Mouse (Mus musculus) adrenal gland, postnatal 14 days (tissue): ENCODE data around the gene Usp3. TPM values are rescaled to one million over a fixed set of nuclear protein-coding genes. Genes with fewer than 3 reads are reported as not detected.

ENCODE experiments used
- DNase-seq: peaks from one replicate; pipeline ENCODE4 v3.0.0; 2021; ENCODE audit warnings: mixed read lengths
- long read RNA-seq, 2 experiments: library from polyadenylated mRNA; stranded (forward); transcript quantifications; one replicate each; pipeline ENCODE4 v2.0.0; 2021
- total RNA-seq: library from RNA; stranded (reverse); gene quantifications from 2 replicates; pipeline ENCODE4 v1.2.3, GENCODE M21; 2021

Usp3 gene
- 40.6 and 46.3 TPM in 2 replicates for total RNA-seq
- long read RNA-seq, experiment 1, full-length matches to known transcripts: 24 of 32 reads
- long read RNA-seq, experiment 1, partial matches to known transcripts: 0 of 32 reads
- long read RNA-seq, experiment 1, other reads (novel, unspliced or antisense): 8 of 32 reads
- long read RNA-seq, experiment 2, full-length matches to known transcripts: 11 of 18 reads
- long read RNA-seq, experiment 2, partial matches to known transcripts: 0 of 18 reads
- long read RNA-seq, experiment 2, other reads (novel, unspliced or antisense): 7 of 18 reads

- peak; percentile 98 for DNase-seq
These were observed at the start of gene Usp3 for GRCm38 (mm10) chr9:66592708-66593612. TSS of gene Usp3 (minus strand) at chr9:66593142.

GRCm38 (mm10) chr9:66640491-66640890, 47.5 kb upstream of the Usp3 start:
- DNase-seq: no peak

- no peak for DNase-seq
These were observed 46.7 kb upstream of the Usp3 start for GRCm38 (mm10) chr9:66639626-66640025.

- no peak for DNase-seq
These were observed 39.5 kb upstream of the Usp3 start for GRCm38 (mm10) chr9:66632441-66632840.

- no peak for DNase-seq
These were observed 38.0 kb upstream of the Usp3 start for GRCm38 (mm10) chr9:66630931-66631330.

GRCm38 (mm10) chr9:66626661-66627060, 33.7 kb upstream of the Usp3 start:
- peak; percentile 72 for DNase-seq

GRCm38 (mm10) chr9:66625974-66626530, 33.1 kb upstream of the Usp3 start:
- no peak for DNase-seq

GRCm38 (mm10) chr9:66624873-66625272, 31.9 kb upstream of the Usp3 start:
- no peak for DNase-seq

- DNase-seq: no peak
These were observed 30.7 kb upstream of the Usp3 start for GRCm38 (mm10) chr9:66623627-66624026.

- DNase-seq: peak; percentile 89
These were observed 27.6 kb upstream of the Usp3 start for GRCm38 (mm10) chr9:66620581-66620981.

GRCm38 (mm10) chr9:66620055-66620454, 27.1 kb upstream of the Usp3 start:
- DNase-seq: no peak

GRCm38 (mm10) chr9:66617812-66618211, 24.9 kb upstream of the Usp3 start:
- DNase-seq: no peak

- DNase-seq: no peak
These were observed 23.9 kb upstream of the Usp3 start for GRCm38 (mm10) chr9:66616858-66617257.

- no peak for DNase-seq
These were observed 22.2 kb upstream of the Usp3 start for GRCm38 (mm10) chr9:66615141-66615540.

GRCm38 (mm10) chr9:66614547-66614946, 21.6 kb upstream of the Usp3 start:
- DNase-seq: no peak

- DNase-seq: no peak
These were observed 20.7 kb upstream of the Usp3 start for GRCm38 (mm10) chr9:66613667-66614066.

GRCm38 (mm10) chr9:66611478-66612093, 18.6 kb upstream of the Usp3 start:
- DNase-seq: peak; percentile 94

- no peak for DNase-seq
These were observed 15.9 kb upstream of the Usp3 start for GRCm38 (mm10) chr9:66608817-66609345.

GRCm38 (mm10) chr9:66606851-66607250, 13.9 kb upstream of the Usp3 start:
- DNase-seq: no peak

- DNase-seq: no peak
These were observed 13.2 kb upstream of the Usp3 start for GRCm38 (mm10) chr9:66605876-66606750.
